Mouse (Mus musculus) lung, embryonic 16.5 days (tissue): ENCODE data around the gene Pole3. TPM values are rescaled to one million over a fixed set of nuclear protein-coding genes. Genes with fewer than 3 reads are reported as not detected.
A peak's percentile ranks its signal among the peaks of the same experiment; 100 is the strongest.

Experiments used
- ATAC-seq: fragments of 200-750 bp; cut with Nextera tagmentation; 2 replicates; pipeline ENCODE4 v1.8.0; 2017; ENCODE audit warnings: low read depth, mild to moderate bottlenecking, moderate library complexity
- H3K27ac ChIP-seq: fragments of 300-500 bp; sonication (generic); 2 replicates; pipeline ENCODE4 v1.5.1; 2014; ENCODE audit warnings: mild to moderate bottlenecking, control low read depth, low read length
- H3K27me3 ChIP-seq: fragments of 300-500 bp; sonication (generic); 2 replicates; pipeline ENCODE4 v1.6.1; 2014; ENCODE audit warnings: low read depth, low read length, mixed read lengths; ENCODE audit not compliant: control insufficient read depth, insufficient read depth
- H3K36me3 ChIP-seq: fragments of 300-500 bp; sonication (generic); 2 replicates; pipeline ENCODE4 v1.6.1; 2014; ENCODE audit warnings: low read length; ENCODE audit not compliant: control insufficient read depth, insufficient read depth
- H3K4me1 ChIP-seq: fragments of 300-500 bp; sonication (generic); replicated peaks from 2 replicates; pipeline ENCODE4 v1.6.1; 2014; ENCODE audit warnings: low read length, mixed read lengths; ENCODE audit not compliant: control insufficient read depth, insufficient read depth
- H3K4me2 ChIP-seq: fragments of 300-500 bp; sonication (generic); 2 replicates; pipeline ENCODE4 v1.6.1; 2014; ENCODE audit warnings: low read depth, low read length, control low read depth
- H3K4me3 ChIP-seq: fragments of 300-500 bp; sonication (generic); 2 replicates; pipeline ENCODE4 v1.5.1; 2014; ENCODE audit warnings: mild to moderate bottlenecking, low read length, control low read depth
- H3K9ac ChIP-seq: fragments of 300-500 bp; sonication (generic); 2 replicates; pipeline ENCODE4 v1.6.1; 2014; ENCODE audit warnings: low read length, control low read depth
- H3K9me3 ChIP-seq: fragments of 300-500 bp; sonication (generic); 2 replicates; pipeline ENCODE4 v1.6.1; 2016; ENCODE audit warnings: low read length; ENCODE audit not compliant: control insufficient read depth
- WGBS: fragments of 180-500 bp; shearing (Covaris S2); extraction: QIAGEN DNeasy Blood & Tissue Kit; methylation state at CpG from one replicate; pipeline ENCODE4 v1.1.7; 2014; 5-methylcytosine and 5-hydroxymethylcytosine counted together
- polyA plus RNA-seq: library from polyadenylated mRNA; unstranded; fragments of >200 nt; fragmentation: Nextera tagmentation; extraction: Ambion mirVana; gene quantifications from 2 replicates; pipeline ENCODE4 v1.2.1, GENCODE M21; 2015

The Pole3 gene
- polyA plus RNA-seq, 1 experiment from 2014 or later = 79.9 TPM

GRCm38 (mm10) chr4:62559797-62560329 is 35.0 kb upstream of the Pole3 start, which contains the start of gene Rgs3:
TSS of gene Rgs3 (plus strand) at chr4:62559847.
- WGBS = 34% methylated on average over 6 of the region's 6 CpGs

GRCm38 (mm10) chr4:62557436-62557835 is 32.6 kb upstream of the Pole3 start:
- no peak overlapping the region for H3K4me2 ChIP-seq
- ATAC-seq = no peak
- H3K4me3 ChIP-seq = no peak overlapping the region

More at GRCm38 (mm10) chr4:62559797-62560329, 35.0 kb upstream of the Pole3 start, which contains the start of gene Rgs3:
- Histone ChIP-seq H3K4me1 (0 out of 2 replicates have a peak, but pooled peaks cover 5% of the 10 kb centered on the region), H3K4me3 (no peak within 1 kb of the TSS), H3K9me3 (no peaks in the 10 kb centered on the region), H3K36me3 (no peaks in the 10 kb centered on the region), H3K4me2 (no peak within 1 kb of the TSS), H3K27ac (no peak within 1 kb of the TSS), H3K27me3 (no peaks in the 10 kb centered on the region), H3K9ac (no peak within 1 kb of the TSS)
- no peak for ATAC-seq

GRCm38 (mm10) chr4:62551966-62552365 is 27.1 kb upstream of the Pole3 start:
- no peak overlapping the region for H3K4me3 ChIP-seq
- no peaks in the 10 kb centered on the region for H3K9me3 ChIP-seq
- H3K27ac ChIP-seq = no peak overlapping the region
- no peak overlapping the region for H3K9ac ChIP-seq
- no peaks in the 10 kb centered on the region for H3K27me3 ChIP-seq
- 74% methylated on average over 7 of the region's 7 CpGs for WGBS
- no peaks in the 10 kb centered on the region for H3K36me3 ChIP-seq
- no peak for ATAC-seq
- H3K4me1 ChIP-seq = no peaks in the 10 kb centered on the region
- H3K4me2 ChIP-seq = no peak overlapping the region

More at GRCm38 (mm10) chr4:62557436-62557835, 32.6 kb upstream of the Pole3 start:
- H3K9me3 ChIP-seq = no peaks in the 10 kb centered on the region
- no peak overlapping the region for H3K9ac ChIP-seq
- H3K27me3 ChIP-seq = no peaks in the 10 kb centered on the region
- H3K27ac ChIP-seq = no peak overlapping the region
- 0 out of 2 replicates have a peak, but pooled peaks cover 5% of the 10 kb centered on the region for H3K4me1 ChIP-seq
- H3K36me3 ChIP-seq = no peaks in the 10 kb centered on the region
- 35% methylated on average over 3 of the region's 3 CpGs for WGBS

- no peak overlapping the region for H3K4me3 ChIP-seq
- no peak for ATAC-seq
- no peaks in the 10 kb centered on the region for H3K27me3 ChIP-seq
- no peak overlapping the region for H3K9ac ChIP-seq
- no peaks in the 10 kb centered on the region for H3K9me3 ChIP-seq
- no peak overlapping the region for H3K4me2 ChIP-seq
- H3K4me1 ChIP-seq = no peaks in the 10 kb centered on the region
- no peak overlapping the region for H3K27ac ChIP-seq
- no peaks in the 10 kb centered on the region for H3K36me3 ChIP-seq
Measured at GRCm38 (mm10) chr4:62544801-62545200, 19.9 kb upstream of the Pole3 start.

GRCm38 (mm10) chr4:62543782-62544181 is 18.9 kb upstream of the Pole3 start:
- 81% methylated on average over 6 of the region's 6 CpGs for WGBS
- no peak for ATAC-seq
- H3K9ac ChIP-seq = no peak overlapping the region

GRCm38 (mm10) chr4:62541802-62542201 is 16.9 kb upstream of the Pole3 start:
- ATAC-seq = no peak
- Histone ChIP-seq H3K36me3 (no peaks in the 10 kb centered on the region), H3K4me2 (no peak overlapping the region), H3K27ac (no peak overlapping the region), H3K4me1 (no peaks in the 10 kb centered on the region), H3K27me3 (no peaks in the 10 kb centered on the region), H3K9me3 (no peaks in the 10 kb centered on the region), H3K9ac (no peak overlapping the region), H3K4me3 (no peak overlapping the region)
- WGBS = 69% methylated on average over 3 of the region's 3 CpGs

More at GRCm38 (mm10) chr4:62543782-62544181, 18.9 kb upstream of the Pole3 start:
- H3K4me1 ChIP-seq = no peaks in the 10 kb centered on the region
- no peaks in the 10 kb centered on the region for H3K36me3 ChIP-seq
- H3K27ac ChIP-seq = no peak overlapping the region
- H3K27me3 ChIP-seq = no peaks in the 10 kb centered on the region
- H3K4me3 ChIP-seq = no peak overlapping the region
- H3K4me2 ChIP-seq = no peak overlapping the region
- H3K9me3 ChIP-seq = no peaks in the 10 kb centered on the region

GRCm38 (mm10) chr4:62533729-62534128 is 8.9 kb upstream of the Pole3 start:
- Histone ChIP-seq H3K27me3 (no peaks in the 10 kb centered on the region), H3K9me3 (no peaks in the 10 kb centered on the region), H3K27ac (no peak overlapping the region), H3K36me3 (no peaks in the 10 kb centered on the region), H3K4me1 (peaks cover 5% of the 10 kb centered on the region; the same call in 1 of the 2 replicates), H3K4me2 (no peak overlapping the region), H3K9ac (no peak overlapping the region), H3K4me3 (no peak overlapping the region)
- no peak for ATAC-seq
- WGBS = 79% methylated on average over 6 of the region's 6 CpGs

GRCm38 (mm10) chr4:62527655-62528054 is 2.8 kb upstream of the Pole3 start:
- Histone ChIP-seq H3K9ac (no peak overlapping the region), H3K4me3 (no peak overlapping the region), H3K27me3 (no peaks in the 10 kb centered on the region), H3K4me2 (no peak overlapping the region), H3K9me3 (no peaks in the 10 kb centered on the region), H3K27ac (no peak overlapping the region), H3K36me3 (peaks cover 6% of the 10 kb centered on the region), H3K4me1 (peaks cover 12% of the 10 kb centered on the region)
- ATAC-seq = no peak
- WGBS = 86% methylated on average over 4 of the region's 4 CpGs

- ATAC-seq = no peak
- H3K27ac ChIP-seq = no peak overlapping the region
- H3K4me1 ChIP-seq = peaks cover 12% of the 10 kb centered on the region
- no peak overlapping the region for H3K9ac ChIP-seq
- H3K36me3 ChIP-seq = peaks cover 6% of the 10 kb centered on the region
- 58% methylated on average over 2 of the region's 2 CpGs for WGBS
- no peak overlapping the region for H3K4me2 ChIP-seq
- no peaks in the 10 kb centered on the region for H3K27me3 ChIP-seq
- no peaks in the 10 kb centered on the region for H3K9me3 ChIP-seq
- no peak overlapping the region for H3K4me3 ChIP-seq
Measured at GRCm38 (mm10) chr4:62526256-62526655, 1.4 kb upstream of the Pole3 start.

GRCm38 (mm10) chr4:62525489-62525811 is 582 bp upstream of the Pole3 start:
- H3K36me3 ChIP-seq = peaks cover 6% of the 10 kb centered on the region
- no peak for ATAC-seq
- peaks cover 8% of the 10 kb centered on the region for H3K4me1 ChIP-seq
- peak overlapping the region; percentile 82 for H3K4me3 ChIP-seq
- H3K27me3 ChIP-seq = no peaks in the 10 kb centered on the region
- H3K9ac ChIP-seq = peak overlapping the region; percentile 58
- H3K27ac ChIP-seq = no peak overlapping the region
- WGBS = 2% methylated on average over 10 of the region's 10 CpGs
- no peaks in the 10 kb centered on the region for H3K9me3 ChIP-seq
- peak overlapping the region; percentile 48 for H3K4me2 ChIP-seq
